Mouse (Mus musculus): Measurements from ENCODE around the gene Kctd19. TPM values are rescaled to one million over a fixed set of nuclear protein-coding genes. Genes with fewer than 3 reads are reported as not detected.
A peak's percentile ranks its signal among the peaks of the same experiment; 100 is the strongest.

Gene Kctd19
- total and polyA plus RNA-seq, 3 experiments: 0.11 TPM; not detected in 2

DNA sequence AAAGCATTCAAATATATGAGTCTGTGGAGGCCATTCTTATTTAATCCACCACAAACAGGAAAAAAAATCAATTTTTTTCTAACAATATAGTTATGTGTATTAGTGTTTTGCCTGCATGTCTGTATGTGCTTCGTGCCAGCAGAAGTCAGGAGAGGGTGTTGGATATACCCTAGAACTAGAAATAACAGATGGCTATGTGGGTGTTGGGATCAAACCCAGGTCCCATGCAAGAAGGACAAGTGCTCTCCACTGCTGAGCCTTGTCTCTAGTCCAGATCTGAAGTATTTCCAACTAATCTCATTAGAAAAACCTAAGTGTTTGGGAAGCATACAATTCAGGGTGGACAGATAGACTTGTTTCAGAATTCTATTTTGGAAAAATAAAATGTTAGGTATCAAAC lies 8.7 kb upstream of the Kctd19 start:
- no peak for DNase-seq

DNA sequence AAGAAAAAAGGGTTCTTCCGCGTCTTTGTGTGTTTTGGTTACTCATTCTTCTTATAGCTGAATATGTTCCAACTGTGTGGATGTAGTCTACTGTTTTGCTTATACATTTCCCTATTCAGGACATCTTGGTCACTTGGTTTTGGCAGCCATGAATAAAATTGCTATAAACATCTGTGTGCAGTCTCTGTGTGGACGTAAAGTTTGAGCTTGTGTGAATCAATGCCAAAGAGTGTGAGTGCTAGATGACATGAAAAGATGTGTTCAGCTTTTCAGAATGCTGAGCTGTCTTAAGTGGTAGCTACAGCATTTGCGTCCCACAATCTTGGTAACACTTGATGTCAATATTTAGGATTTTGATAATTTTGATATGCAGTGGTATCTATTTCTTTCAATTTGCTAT lies 6.5 kb upstream of the Kctd19 start:
- no peak for DNase-seq

DNA sequence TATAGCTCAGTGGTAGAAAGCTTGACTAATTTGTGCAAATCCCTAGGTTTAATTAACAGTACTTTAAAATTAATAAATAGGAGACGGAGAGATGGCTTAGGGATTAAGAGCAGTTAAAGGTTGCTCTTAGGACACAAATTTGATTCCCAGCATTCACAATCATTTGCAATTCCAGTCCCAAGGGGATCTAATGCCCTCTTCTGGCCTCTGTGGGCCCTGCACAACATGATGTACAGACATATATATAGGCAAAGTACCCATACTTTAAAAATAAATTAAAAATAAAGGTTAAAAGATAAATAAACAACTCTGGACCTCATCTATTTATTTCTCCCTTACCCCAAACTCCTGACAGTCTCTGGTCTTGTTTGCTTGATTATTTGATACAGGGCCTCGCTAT lies 5.7 kb upstream of the Kctd19 start:
- DNase-seq: no peak

DNA sequence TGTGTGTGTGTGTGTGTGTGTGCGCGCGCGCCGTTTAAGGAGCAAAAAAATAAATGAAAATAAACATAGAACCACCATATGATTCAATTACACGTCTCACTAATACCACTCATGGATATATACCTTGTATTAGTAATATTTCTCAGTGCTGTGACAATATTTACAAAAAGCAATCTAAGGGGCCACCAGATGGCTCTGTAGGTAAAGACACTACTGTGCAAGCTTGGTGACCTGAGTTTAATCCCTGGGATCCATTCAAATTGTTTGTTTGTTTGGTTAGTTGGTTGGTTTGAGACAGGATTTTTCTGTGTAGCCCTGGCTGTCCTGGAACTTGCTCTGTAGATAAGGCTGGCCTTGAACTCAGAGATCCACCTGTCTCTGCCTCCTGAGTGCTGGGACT lies 3.4 kb downstream of the Kctd19 start:
- no peak for DNase-seq

DNA sequence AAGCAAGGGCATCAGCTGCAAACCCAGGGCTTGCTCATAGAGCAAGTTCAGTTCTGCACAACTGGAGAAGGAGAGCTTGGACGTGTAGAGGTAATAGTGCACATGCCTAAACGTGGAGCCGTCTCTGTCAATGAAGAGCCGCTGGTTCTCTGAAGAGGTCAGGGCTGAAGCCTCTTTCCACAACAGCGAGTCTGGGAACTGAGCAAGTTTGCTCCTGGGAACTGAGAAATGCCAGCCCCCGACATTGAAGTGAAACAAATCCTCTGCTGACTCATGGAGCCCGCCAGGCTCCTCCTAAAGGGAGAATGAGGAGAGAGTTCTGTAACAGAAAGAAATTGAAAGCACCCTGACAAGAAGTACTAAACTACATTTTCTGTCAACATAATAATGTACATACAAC lies 5.0 kb downstream of the Kctd19 start:
- peak; percentile 48 for DNase-seq

DNA sequence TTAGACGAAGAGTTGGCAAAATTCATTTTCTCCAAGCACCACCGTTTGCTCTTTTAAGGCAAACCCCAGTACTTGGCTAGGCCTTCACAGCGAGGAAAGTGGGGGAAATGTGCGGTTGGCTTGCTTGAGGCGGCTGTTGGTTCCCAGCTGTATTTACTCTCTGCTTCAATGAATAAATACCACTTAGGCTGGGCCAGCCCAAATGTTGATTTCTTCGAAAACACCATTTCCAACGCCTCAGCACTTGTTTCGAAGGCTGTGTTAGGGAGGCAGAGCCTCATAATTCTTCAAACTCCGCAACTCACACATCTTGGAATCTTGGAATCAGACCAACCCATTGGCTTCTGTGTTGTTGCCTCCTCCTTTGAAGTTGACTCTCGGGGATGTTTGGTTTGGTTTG lies 6.9 kb downstream of the Kctd19 start:
- no peak for DNase-seq

DNA sequence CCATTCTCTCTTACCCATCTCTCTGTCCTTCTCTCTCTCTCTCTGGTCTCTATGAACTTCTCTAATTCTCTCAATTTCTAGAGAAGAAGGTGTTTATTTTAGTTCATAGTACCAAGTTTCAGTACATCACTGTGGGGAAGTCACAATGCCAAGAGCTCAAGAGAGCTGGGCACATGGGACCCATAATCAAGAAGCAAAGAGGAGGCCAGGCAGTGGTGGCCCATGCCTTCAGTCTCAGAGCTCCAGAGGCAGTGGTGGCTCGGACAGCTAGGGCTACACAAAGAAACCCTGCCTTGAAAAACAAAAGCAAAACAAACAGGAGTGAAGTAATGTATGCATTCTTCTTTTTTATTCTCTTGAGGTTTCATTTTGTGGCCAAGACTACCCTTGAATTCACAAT lies 8.8 kb downstream of the Kctd19 start:
- no peak for DNase-seq

DNA sequence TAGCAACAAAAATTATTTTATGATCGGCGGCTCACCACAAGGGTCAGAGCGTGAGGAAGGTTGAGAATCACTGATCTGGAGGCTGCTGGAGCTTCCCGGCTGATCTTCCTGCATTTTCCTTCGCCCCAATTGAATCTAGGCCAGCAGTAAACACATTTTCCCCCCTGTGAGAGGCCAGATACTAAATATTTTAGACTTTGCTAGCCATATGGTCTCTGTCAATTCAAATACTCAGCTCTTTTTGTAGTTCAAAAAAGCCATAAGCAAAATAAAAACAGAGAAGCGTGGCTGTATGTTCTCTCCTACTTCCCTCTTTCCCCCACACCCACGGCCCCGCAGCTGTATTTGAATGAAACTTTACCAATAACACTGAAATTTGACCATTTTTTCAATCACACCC lies 9.8 kb downstream of the Kctd19 start:
- DNase-seq: no peak

DNA sequence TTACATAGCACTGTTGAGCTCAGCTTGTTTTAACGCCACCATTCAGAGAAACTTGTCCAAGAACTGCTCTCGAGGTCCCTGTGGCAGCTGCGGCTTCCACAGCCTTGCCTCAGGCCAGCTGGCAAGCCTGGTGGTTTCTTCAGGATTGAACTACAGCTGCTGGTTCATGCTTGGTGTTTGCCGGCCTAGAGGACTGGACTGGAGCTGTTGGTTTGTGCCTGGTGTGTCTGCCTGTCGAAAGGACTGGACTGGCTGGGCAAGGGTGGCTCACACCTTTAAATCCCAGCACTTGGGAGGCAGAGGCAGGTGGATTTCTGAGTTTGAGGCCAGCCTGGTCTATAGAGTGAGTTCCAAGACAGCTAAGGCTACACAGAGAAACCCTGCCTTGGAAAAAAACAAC lies 13.3 kb downstream of the Kctd19 start:
- DNase-seq: no peak

DNA sequence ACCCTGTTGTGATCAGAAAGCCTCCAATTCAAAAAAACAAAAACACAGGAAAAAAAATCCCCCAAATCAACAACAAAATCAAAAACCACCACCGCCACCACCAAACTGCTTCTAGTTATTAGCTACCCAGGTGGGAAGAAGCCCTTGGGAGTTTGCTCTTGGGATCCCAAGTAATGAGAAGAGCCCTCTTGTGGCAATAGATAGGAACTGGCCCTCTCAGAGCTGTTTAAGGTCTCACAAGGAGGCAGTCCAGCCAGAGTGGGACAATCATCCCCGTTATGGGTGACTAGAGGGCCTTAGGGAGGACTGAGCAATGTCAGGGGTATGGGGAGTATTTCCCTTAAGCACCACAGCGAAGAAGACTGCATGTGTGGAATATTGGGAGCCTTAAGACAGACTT lies 15.6 kb downstream of the Kctd19 start:
- peak; percentile 52 for DNase-seq

DNA sequence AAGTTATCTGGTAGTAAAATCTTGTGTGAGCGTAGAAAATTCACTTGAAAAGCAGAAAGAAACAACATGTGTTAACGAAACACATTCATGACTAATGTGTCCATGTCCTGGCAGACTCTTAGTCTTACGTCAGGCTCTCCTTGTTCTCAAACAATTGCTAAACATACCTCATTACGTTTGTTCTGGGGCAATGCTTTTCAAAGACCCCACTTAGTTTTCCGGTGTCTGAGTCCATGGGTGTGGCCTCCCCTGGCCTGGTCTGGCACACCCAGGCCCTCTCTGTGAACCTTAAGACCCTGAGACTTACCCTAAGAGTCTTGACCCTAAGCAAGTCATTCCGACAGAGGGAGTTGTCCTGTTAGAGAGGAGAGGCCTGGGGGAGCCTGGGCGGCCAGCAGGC lies 19.4 kb downstream of the Kctd19 start:
- no peak for DNase-seq

DNA sequence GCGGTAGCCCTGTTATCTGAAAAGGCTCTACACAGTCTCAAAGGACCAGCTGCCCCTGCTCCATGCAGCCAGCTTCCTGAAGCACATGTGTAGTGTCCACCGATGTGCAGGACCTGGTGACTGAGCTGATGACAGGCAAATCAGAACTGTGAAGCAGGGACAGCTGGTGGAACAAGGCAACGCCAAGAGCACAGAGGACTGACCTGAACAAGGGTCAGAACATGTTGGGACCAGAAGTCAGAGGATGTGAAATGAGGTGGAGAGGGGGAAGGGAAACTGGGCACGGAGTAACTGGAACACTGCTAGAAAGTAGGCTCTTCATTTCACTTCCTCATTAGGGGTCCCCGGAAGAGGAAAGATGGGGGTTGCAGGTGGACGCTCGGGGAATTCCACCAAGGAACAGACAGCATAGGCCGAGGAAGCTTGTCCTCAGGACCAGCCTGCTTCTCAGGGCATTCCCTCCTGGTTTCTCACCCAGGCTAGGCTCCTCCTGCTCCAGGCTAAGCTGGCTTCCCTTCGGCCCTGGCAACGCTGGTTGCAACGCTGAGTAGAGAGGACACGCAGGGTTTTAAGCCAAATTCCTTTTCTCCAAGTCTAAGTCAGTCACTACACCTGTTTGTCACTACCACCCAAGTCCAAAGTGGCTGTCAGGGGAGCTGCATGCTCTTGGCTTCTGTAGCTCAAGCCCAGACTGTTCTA lies 20.1 kb downstream of the Kctd19 start:
- no peak for DNase-seq

DNA sequence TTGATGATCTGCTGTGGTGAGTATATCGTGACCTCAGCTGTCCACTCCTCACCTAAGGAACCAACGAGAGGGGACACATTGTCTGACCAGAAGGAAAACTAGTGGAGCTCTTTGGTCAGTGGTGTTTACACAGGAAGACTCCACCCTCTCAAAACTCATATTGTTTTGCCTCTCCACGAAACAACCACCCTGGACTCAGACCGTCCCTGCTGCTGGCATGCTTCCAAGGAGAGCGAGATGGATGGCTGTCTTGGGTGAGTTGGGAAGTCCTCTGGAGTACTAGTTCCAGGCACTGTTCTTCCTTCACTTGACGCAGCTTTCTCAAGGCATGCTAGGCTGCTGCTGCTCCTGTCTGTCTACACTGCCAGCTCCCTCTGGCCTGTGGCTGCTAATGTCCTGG lies 24.2 kb downstream of the Kctd19 start:
- DNase-seq: no peak

DNA sequence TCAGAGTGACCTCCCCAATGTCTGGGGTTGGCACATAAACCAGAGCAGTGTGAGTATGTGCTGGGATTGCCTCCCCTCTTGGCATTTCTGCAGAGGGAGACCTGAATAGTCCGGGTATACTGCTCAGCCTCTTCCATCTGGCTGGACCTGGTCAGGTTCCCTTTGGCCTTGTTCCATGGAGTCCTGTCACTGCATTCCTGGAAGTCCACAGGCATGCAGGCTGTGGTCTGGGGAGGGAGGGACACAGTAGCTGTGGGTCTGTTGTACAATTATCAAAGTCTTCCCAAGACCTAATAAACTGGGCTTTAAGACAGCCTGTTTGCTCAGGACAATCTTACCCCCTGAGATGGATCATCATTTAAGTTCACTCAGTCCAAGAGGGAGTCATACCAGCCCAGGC lies 26.2 kb downstream of the Kctd19 start:
- DNase-seq: no peak

DNA sequence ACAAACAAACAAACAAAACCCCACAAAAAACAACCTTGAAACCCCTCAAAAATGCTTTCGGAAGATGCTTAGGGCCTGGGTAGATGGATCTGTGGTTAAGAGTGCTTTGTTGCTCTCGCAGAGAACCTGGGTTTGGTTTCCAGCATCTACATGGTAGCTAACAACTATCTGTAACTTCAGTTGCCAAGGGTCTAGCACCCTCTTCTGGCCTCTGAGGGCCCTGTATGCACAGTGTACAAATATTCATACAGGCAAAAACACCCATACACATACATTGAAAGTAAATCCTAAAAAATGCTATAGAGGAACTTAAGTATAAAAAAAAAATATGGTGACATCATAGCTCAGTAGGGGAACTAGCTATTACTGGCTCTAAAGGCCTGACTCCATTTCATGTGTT lies 29.2 kb downstream of the Kctd19 start:
- no peak for DNase-seq

DNA sequence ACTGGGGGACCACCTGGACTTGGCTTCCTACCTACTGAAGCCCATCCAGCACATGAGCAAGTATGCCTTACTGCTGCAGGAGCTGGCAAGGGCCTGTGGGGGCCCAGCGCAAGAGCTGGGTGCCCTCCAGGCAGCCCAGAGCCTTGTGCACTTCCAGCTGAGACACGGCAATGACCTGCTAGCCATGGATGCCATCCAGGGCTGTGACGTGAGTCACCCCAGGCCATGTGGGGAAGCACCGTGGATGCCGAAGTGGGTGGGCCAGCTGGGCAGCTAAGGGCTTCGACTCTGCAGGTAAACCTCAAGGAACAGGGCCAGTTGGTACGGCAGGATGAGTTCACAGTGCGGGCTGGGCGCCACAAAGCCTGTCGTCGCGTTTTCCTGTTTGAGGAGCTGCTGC lies 33.0 kb downstream of the Kctd19 start:
- DNase-seq: peak; percentile 59

DNA sequence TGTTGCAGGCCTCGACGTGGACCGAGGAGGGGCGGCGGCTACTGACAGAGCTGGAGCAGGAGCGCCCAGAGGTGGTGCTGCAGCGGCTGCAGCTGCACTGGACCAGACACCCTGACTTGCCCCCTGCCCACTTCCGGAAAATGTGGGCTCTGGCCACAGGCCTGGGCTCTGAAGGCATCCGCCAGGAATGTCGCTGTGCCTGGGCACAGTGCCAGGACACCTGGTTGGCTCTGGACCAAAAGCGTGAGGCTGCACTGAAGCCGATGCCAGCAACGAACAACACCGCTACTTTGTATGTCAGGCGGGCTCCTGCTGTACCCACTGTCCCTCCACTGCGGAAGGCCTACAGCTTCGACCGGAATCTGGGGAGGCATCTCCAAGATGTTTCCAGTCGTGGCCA lies 34.6 kb downstream of the Kctd19 start:
- peak; percentile 28 for DNase-seq

DNA sequence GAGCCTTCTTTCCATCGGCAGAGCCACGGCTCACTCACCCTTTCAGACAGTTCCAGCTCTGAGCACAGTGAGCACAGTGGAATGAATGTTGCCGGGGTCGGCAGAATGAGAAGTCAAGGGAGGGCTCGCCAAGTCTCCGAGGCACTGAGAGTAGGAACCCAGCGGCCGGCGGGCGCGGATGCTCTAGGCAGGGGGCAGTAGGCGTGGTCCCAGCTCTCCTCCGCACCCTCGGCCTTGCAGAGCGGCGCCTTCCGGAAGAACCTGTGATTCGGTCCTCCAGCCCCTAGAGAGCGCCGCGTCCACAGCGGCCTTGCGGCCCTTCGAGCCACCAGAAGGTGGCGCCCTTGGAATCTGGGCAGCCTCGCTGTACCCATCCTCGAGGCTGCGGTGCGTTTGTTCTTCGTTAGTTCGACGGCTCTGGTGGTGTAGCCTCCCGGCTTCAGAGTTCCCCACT lies 38.8 kb downstream of the Kctd19 start:
- no peak for DNase-seq

DNA sequence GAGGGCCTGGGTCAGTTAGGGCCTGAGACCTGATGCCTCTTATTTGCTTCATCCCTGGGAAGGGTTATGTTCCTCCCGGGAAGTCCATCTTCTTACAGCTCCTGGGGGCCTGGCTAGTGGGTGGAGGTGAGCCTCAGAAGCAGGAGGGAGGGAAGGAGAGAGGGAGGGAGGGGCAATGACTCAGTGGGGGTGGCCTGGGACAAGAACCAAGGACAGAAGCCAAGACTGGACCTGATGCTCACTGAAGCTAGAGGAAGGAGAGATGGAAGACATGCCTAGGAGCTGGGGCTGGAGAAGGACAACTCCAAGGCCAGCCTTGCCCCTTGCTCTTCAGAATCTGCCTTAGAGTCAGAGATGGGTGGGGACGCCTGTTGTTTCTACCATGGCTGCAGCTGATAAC lies 40.3 kb downstream of the Kctd19 start, which contains the start of gene Plekhg4:
TSS of gene Plekhg4 (plus strand) at position 243 of the 400 bp plus-strand sequence.
- DNase-seq: peak; percentile 80

DNA sequence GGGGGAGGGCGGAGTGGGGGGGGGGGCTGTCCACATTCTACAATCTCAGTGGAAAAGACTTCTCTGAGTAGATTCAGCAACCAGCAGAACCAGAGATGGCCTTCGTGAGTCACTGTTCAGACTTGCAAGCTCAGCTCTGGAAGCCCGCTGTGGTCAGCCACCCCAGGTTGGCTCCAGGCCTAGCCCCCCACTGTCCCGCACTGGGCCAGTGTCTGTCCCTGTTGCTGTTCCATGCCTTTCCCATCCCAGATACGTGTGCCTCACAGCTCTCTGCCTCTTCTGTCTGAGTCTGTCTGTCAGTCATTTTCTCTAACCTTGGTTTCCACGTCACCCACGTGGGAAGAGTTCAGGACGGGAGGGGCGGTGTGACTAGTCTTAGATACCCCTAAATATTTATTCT lies 40.8 kb downstream of the Kctd19 start:
- peak; percentile 65 for DNase-seq

DNA sequence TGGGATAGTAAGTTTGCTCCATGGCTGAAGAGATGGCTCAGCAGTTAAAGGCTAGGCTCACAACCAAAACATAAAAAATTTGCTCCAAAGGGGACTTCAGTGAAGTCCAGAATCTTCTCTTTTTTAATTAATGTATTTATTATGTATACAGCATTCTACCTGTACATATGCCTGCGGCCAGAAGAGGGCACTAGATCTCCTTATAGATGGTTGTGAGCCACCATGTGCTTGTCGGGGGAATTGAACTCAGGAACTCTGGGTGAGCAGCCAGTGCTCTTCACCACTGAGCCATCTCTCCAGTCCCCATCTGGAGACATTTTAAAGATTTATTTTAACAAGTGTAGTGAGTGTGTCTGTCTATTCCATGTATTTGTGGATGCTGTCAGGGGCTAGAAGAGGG lies 46.2 kb downstream of the Kctd19 start:
- DNase-seq: no peak

DNA sequence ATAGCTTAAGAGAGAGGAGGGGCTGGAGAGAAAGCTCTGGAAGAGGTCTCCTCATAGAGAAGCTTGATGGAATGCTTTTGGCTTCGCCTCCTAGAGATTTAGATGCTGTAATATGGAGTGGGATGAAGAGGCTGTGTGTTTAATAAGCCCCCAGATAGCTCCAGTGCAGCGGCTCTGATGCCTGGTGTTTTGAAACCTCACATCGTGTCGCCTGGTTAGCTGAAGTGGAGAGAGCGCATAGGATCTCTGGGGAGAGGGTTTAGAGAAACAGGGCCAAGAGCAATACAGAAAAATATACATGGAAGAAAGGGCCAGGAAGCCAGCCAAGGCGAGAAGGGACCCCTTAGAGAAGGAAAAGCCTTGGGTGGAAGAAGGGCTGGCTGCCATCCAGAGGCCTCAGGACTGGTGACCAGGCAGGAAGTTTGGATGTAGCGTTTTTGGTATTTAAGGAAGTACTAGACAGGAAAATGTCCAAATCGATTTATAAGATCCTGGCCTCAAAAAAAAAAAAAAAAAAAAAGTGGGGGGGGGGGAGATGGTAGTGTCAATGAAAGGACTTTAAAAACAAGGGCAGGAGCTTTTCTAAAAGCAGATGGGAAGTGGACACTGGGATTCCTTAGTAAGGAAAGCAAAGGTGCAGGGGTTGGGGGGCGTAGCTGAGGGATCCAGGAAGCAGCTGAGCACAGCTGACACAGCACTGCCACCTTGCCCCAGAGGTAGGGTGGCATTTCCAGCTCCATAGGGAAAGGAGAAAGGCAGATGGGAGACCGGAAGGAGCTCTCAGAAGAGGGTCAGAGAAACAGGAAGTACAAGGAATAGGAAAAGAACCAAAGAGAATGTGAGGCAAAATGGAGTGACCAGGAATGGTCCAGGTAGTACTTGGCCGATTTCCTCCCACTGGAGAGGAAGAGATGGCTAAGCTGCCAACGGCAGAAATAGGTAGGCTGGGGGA lies 51.3 kb downstream of the Kctd19 start:
- no peak for DNase-seq

DNA sequence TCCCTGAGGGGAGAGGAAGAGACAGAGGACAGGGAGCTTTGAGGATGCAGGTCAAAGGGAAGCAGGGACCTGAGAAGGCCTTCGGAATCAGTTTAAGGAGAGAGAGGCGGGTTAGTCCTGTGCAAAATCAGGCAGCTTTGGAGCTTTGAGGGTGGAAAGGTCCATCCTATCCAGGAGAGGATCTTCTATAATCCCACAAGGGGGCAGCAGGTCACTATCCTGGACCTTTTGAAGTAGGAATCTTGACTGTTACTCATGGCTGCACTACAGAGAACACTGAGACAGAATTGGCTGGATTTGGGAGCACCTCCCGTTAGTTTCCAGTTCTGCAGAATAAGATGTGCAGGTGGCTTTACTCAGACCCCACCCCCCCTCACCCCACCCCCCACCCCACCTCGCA lies 53.7 kb downstream of the Kctd19 start:
- DNase-seq: no peak
